Mouse (Mus musculus): ENCODE measurements around the gene Adsl.

The Adsl gene

GRCm38 (mm10) chr15:80941468-80942040 lies 6.7 kb upstream of the Adsl start:
- DNase-seq (ENCODE audit: low spot score) = no peak

- peak; percentile 55 for DNase-seq (ENCODE audit: low spot score)
Observed at GRCm38 (mm10) chr15:80945851-80946250, 2.4 kb upstream of the Adsl start.

GRCm38 (mm10) chr15:80949431-80949830 lies 1.1 kb downstream of the Adsl start:
- peak; percentile 16 for DNase-seq (ENCODE audit: low spot score)

- DNase-seq (ENCODE audit: low spot score) = no peak
Observed at GRCm38 (mm10) chr15:80950055-80950454, 1.8 kb downstream of the Adsl start.

- DNase-seq (ENCODE audit: low spot score) = no peak
Observed at GRCm38 (mm10) chr15:80953971-80954370, 5.7 kb downstream of the Adsl start.

- no peak for DNase-seq (ENCODE audit: low spot score)
Observed at GRCm38 (mm10) chr15:80954861-80955260, 6.6 kb downstream of the Adsl start.

GRCm38 (mm10) chr15:80955836-80956438 lies 7.6 kb downstream of the Adsl start:
- no peak for DNase-seq (ENCODE audit: low spot score)

GRCm38 (mm10) chr15:80969371-80969770 lies 21.1 kb downstream of the Adsl start:
- DNase-seq (ENCODE audit: low spot score) = no peak

GRCm38 (mm10) chr15:80974311-80974710 lies 26.0 kb downstream of the Adsl start:
- DNase-seq (ENCODE audit: low spot score) = no peak

- DNase-seq (ENCODE audit: low spot score) = no peak
Observed at GRCm38 (mm10) chr15:80975666-80976065, 27.4 kb downstream of the Adsl start.

- DNase-seq (ENCODE audit: low spot score) = peak; percentile 77
Observed at GRCm38 (mm10) chr15:80977620-80978334, 29.5 kb downstream of the Adsl start, which contains the start of gene Sgsm3. Gene Sgsm3 (plus strand): TSS chr15:80977765.

GRCm38 (mm10) chr15:80979611-80980010 lies 31.3 kb downstream of the Adsl start:
- no peak for DNase-seq (ENCODE audit: low spot score)

- DNase-seq (ENCODE audit: low spot score) = peak; percentile 34
Observed at GRCm38 (mm10) chr15:80981176-80981575, 32.9 kb downstream of the Adsl start.

- DNase-seq (ENCODE audit: low spot score) = no peak
Observed at GRCm38 (mm10) chr15:80983264-80983663, 35.0 kb downstream of the Adsl start.

- no peak for DNase-seq (ENCODE audit: low spot score)
Observed at GRCm38 (mm10) chr15:80988331-80988730, 40.0 kb downstream of the Adsl start.

GRCm38 (mm10) chr15:80989712-80990111 lies 41.4 kb downstream of the Adsl start:
- DNase-seq (ENCODE audit: low spot score) = no peak

GRCm38 (mm10) chr15:80994959-80995358 lies 46.7 kb downstream of the Adsl start:
- no peak for DNase-seq (ENCODE audit: low spot score)

- DNase-seq (ENCODE audit: low spot score) = no peak
Observed at GRCm38 (mm10) chr15:80996090-80996835, 48.0 kb downstream of the Adsl start.

- DNase-seq (ENCODE audit: low spot score) = no peak
Observed at GRCm38 (mm10) chr15:80997077-80997476, 48.8 kb downstream of the Adsl start.

GRCm38 (mm10) chr15:81000419-81001138 lies 52.3 kb downstream of the Adsl start:
- DNase-seq (ENCODE audit: low spot score) = no peak

GRCm38 (mm10) chr15:81006127-81006735 lies 57.9 kb downstream of the Adsl start:
- no peak for DNase-seq (ENCODE audit: low spot score)

Measured in c-Kit-positive CD71-positive TER-119-positive erythroid progenitor cells, embryonic 14.5 days (primary cell).